Mouse (Mus musculus) hindbrain, embryonic 11.5 days (tissue): ENCODE data around the gene Sugp2. TPM values are rescaled to one million over a fixed set of nuclear protein-coding genes. Genes with fewer than 3 reads are reported as not detected.
A peak's percentile ranks its signal among the peaks of the same experiment; 100 is the strongest.

ENCODE experiments used
- ATAC-seq: fragments of 200-750 bp; cut with Nextera tagmentation; 2 replicates; pipeline ENCODE4 v1.8.0; 2017; ENCODE audit warnings: mild to moderate bottlenecking, moderate TSS enrichment, moderate library complexity; ENCODE audit not compliant: low FRiP score
- DNase-seq: peaks from one replicate; pipeline ENCODE4 v3.0.0-alpha.2; 2015; ENCODE audit warnings: low spot score
- H3K27ac ChIP-seq: fragments of 300-500 bp; sonication (generic); 2 replicates; pipeline ENCODE4 v1.5.1; 2014; ENCODE audit warnings: mild to moderate bottlenecking, low read depth, low read length
- H3K27me3 ChIP-seq: fragments of 300-500 bp; sonication (generic); 2 replicates; pipeline ENCODE4 v1.6.1; 2014; ENCODE audit warnings: mild to moderate bottlenecking, low read length, moderate library complexity, mixed read lengths; ENCODE audit not compliant: control insufficient read depth, insufficient read depth
- H3K36me3 ChIP-seq: fragments of 300-500 bp; sonication (generic); 2 replicates; pipeline ENCODE4 v1.6.1; 2014; ENCODE audit warnings: mild to moderate bottlenecking, low read length, moderate library complexity, mixed read lengths; ENCODE audit not compliant: control insufficient read depth, insufficient read depth
- H3K4me1 ChIP-seq: fragments of 300-500 bp; sonication (generic); replicated peaks from 2 replicates; pipeline ENCODE4 v1.6.1; 2014; ENCODE audit warnings: low read length, mixed read lengths; ENCODE audit not compliant: control insufficient read depth, insufficient read depth
- H3K4me2 ChIP-seq: fragments of 300-500 bp; sonication (generic); replicated peaks from 2 replicates; pipeline ENCODE4 v1.6.1; 2014; ENCODE audit warnings: mild to moderate bottlenecking, low read depth, low read length
- H3K4me3 ChIP-seq: fragments of 300-500 bp; sonication (generic); 2 replicates; pipeline ENCODE4 v1.5.1; 2014; ENCODE audit warnings: low read depth, low read length
- H3K9ac ChIP-seq: fragments of 300-500 bp; sonication (generic); 2 replicates; pipeline ENCODE4 v1.6.1; 2014; ENCODE audit warnings: low read depth, low read length
- H3K9me3 ChIP-seq: fragments of 300-500 bp; sonication (generic); 2 replicates; pipeline ENCODE4 v1.6.1; 2016; ENCODE audit warnings: low read length; ENCODE audit not compliant: control insufficient read depth
- WGBS: fragments of 180-500 bp; shearing (Covaris S2); extraction: QIAGEN DNeasy Blood & Tissue Kit; methylation state at CpG from one replicate; pipeline ENCODE4 v1.1.7; 2014; 5-methylcytosine and 5-hydroxymethylcytosine counted together
- polyA plus RNA-seq: library from polyadenylated mRNA; unstranded; fragments of >200 nt; fragmentation: Nextera tagmentation; extraction: Ambion mirVana; gene quantifications from 2 replicates; pipeline ENCODE4 v1.2.1, GENCODE M21; 2014

Gene Sugp2
- polyA plus RNA-seq, 1 experiment from 2014 or later = 46.8 TPM

DNA sequence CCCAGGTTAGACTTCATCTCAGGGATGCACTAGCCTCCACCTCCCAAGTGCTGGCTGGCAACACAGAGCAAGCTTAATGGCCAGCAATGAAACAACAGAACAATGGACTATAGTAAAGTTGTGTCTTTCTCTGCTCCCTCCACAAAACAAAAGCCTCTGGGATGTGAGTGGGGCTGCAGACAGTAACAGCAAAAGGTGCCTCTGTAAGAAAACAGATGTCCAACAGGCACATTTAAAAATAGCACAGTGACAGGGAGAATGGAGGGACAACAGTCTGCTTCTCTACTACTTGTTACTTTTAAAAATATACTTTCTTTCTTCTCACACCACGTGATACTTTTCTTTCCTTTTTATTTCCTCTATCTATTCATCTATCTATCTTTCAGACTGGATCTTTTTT is 29.3 kb upstream of the Sugp2 start:
- 58% methylated on average over 1 of the region's 1 CpGs for WGBS
- Histone ChIP-seq H3K4me3 (no peak overlapping the region), H3K27ac (no peak overlapping the region), H3K36me3 (no peaks in the 10 kb centered on the region), H3K9me3 (no peaks in the 10 kb centered on the region), H3K9ac (no peak overlapping the region), H3K4me2 (no peak overlapping the region), H3K4me1 (no peaks in the 10 kb centered on the region), H3K27me3 (no peaks in the 10 kb centered on the region)
- DNase-seq (no peak), ATAC-seq (no peak)

DNA sequence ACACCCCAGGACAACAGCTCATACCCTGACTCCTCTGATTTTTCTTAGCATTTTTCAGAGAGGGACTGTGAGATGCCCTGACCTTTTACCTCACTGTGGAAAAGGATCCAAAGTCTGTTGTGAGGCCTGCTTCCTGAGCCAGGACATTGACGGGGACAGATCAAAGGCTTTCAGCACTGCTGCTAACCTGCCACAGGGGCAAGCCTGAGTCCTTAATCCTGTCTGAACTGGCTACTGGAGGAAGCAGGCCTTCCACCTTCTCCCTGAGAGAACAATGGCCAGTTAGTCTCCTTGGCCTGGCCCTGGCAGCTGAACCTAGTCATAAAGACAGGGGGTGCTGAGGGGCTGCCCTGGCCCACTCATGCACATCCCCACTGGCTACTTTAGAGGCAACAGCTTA is 25.9 kb upstream of the Sugp2 start:
- no peak overlapping the region for H3K4me3 ChIP-seq
- DNase-seq (no peak), ATAC-seq (no peak)
- no peaks in the 10 kb centered on the region for H3K36me3 ChIP-seq
- H3K27ac ChIP-seq = no peak overlapping the region
- H3K4me2 ChIP-seq = no peak overlapping the region
- H3K9ac ChIP-seq = no peak overlapping the region
- H3K4me1 ChIP-seq = no peaks in the 10 kb centered on the region
- 0 out of 2 replicates have a peak, but pooled peaks cover 3% of the 10 kb centered on the region for H3K27me3 ChIP-seq
- no peaks in the 10 kb centered on the region for H3K9me3 ChIP-seq
- 55% methylated on average over 1 of the region's 1 CpGs for WGBS

DNA sequence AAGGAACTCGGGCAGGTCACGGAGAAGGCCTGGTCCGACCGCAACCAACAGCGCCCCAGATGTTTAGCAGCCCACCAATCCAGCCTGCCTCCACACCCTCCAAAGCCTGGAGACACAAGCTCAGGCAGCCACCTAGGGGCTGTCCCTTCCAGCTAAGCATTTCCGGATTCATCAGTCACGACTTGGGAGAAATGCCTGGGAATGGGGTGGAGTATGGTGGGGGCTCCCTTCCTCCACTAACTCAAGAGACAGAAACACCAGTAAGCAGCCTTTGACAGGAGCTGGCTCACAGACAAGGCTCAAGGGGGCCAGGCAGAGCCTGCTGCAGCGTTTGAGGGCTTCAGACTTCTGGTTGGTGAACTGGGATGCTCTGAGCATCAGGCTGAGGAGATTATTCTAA is 23.5 kb upstream of the Sugp2 start:
- Histone ChIP-seq H3K36me3 (no peaks in the 10 kb centered on the region), H3K4me3 (no peak overlapping the region), H3K27me3 (0 out of 2 replicates have a peak, but pooled peaks cover 3% of the 10 kb centered on the region), H3K4me2 (no peak overlapping the region), H3K4me1 (no peaks in the 10 kb centered on the region), H3K9ac (no peak overlapping the region), H3K9me3 (no peaks in the 10 kb centered on the region), H3K27ac (no peak overlapping the region)
- DNase-seq (no peak), ATAC-seq (no peak)
- 27% methylated on average over 8 of the region's 8 CpGs for WGBS

DNA sequence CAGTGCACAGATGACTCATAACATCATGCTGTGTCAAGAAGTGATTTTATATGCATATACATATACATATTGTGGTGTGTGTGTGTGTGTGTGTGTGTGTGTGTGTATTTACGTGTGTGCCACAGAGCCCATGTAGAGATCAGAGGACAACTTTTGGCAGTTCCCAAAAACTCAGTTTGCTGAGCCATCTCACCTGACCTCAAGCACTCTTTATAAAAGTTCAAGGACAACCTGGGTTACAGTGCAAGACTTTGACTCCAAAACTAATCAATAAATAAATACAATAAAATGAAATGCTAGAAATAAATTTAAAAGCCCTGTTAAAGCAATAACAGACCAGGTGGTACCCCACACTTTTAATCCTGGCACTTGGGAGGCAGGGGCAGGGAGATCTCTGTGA is 22.8 kb upstream of the Sugp2 start:
- ATAC-seq (no peak), DNase-seq (no peak)
- Histone ChIP-seq H3K9ac (peak overlapping the region; percentile 58), H3K27me3 (0 out of 2 replicates have a peak, but pooled peaks cover 3% of the 10 kb centered on the region), H3K27ac (no peak overlapping the region), H3K4me3 (peak overlapping the region; percentile 63), H3K9me3 (no peaks in the 10 kb centered on the region), H3K4me1 (no peaks in the 10 kb centered on the region), H3K4me2 (peak overlapping the region; percentile 99), H3K36me3 (no peaks in the 10 kb centered on the region)
- WGBS = 94% methylated on average over 1 of the region's 1 CpGs

DNA sequence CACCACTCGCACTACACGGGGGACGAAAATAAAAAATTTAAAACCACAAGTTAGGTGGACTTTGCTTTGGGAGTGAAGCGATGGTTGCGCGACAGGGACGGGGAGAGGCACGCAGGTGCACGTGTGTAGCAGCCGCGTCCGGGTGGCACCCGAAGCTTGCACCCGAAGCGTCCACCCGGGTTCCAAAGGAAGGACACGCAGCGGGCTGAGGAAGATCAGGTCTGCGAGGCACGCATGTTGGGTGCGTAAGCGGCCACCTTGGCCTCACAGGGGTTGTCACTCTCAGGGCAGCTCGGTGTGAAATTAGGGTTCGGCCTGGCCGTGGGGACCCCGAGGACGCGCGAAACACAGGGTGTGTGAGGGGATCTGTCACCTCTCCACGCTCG is 22.3 kb upstream of the Sugp2 start:
- 3% methylated on average over 31 of the region's 31 CpGs for WGBS
- H3K4me2 ChIP-seq = peak overlapping the region; percentile 99
- H3K9me3 ChIP-seq = no peaks in the 10 kb centered on the region

DNA sequence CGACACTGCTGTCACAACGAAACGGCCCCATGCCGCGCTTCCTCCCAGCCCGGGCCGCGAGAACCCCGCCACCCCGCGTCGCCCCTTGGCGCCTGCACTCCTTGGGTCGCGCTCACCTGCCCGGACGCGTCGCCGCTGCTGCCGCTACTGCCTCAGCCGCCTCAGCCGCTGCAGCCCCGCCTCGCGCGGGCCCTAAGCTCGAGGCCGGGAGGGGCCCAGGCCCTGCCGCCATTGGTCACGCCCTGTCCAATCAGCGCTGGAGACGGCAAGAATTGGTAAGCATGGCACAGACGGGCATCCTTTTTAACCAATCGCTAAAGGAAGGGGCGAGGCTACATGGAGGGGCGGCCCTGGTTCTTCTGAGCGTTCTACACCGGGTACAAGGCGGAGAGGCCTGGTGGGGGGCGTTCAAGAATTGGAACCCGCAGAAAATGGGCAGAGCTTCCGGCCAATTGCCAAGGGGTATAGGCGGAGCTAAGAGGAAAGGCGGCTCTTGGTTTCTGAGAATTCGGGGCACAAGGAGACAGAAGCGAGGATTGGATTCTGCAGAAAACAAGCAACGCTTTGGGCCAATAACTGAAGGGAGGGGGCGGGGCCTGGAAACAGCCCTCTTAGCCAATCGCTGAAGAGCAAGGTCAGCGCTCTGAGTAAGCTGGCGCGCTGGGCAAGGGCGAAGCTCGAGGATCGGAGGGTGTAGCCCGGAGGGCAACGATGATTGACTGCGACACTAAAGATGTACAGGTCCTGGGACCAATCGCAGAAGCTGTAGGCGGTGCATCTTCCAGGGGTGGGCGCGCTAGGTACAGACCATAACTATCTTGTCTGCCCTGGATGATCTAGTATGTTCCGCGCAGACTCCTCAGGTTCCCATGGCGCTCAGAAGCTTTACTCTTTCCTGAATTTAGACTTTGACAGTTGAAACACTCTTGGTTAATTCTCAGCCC is 21.6 kb upstream of the Sugp2 start, which contains the start of gene Slc25a42:
Gene Slc25a42, minus strand, starts transcription at position 194 of the 944 bp plus-strand sequence.
- ATAC-seq = peak; percentile 99
- peak; percentile 96 for DNase-seq
- Histone ChIP-seq H3K4me1 (no peaks in the 10 kb centered on the region), H3K27me3 (0 out of 2 replicates have a peak, but pooled peaks cover 3% of the 10 kb centered on the region), H3K9ac (peak within 1 kb of the TSS; percentile 58), H3K4me3 (peak within 1 kb of the TSS; percentile 63), H3K36me3 (no peaks in the 10 kb centered on the region), H3K9me3 (no peaks in the 10 kb centered on the region), H3K27ac (peak within 1 kb of the TSS; percentile 62; the same call in 1 of the 2 replicates), H3K4me2 (peak within 1 kb of the TSS; percentile 99)
- WGBS = under 1% methylated on average over 63 of the region's 66 CpGs

More for the DNA sequence above, 22.3 kb upstream of the Sugp2 start:
- Histone ChIP-seq H3K36me3 (no peaks in the 10 kb centered on the region), H3K4me3 (peak overlapping the region; percentile 63), H3K27me3 (0 out of 2 replicates have a peak, but pooled peaks cover 3% of the 10 kb centered on the region), H3K27ac (0 out of 2 replicates have a peak overlapping the region, but pooled peaks have one; percentile 62), H3K9ac (peak overlapping the region; percentile 58), H3K4me1 (no peaks in the 10 kb centered on the region)
- DNase-seq (no peak), ATAC-seq (no peak; the same call in 1 of the 2 replicates)

DNA sequence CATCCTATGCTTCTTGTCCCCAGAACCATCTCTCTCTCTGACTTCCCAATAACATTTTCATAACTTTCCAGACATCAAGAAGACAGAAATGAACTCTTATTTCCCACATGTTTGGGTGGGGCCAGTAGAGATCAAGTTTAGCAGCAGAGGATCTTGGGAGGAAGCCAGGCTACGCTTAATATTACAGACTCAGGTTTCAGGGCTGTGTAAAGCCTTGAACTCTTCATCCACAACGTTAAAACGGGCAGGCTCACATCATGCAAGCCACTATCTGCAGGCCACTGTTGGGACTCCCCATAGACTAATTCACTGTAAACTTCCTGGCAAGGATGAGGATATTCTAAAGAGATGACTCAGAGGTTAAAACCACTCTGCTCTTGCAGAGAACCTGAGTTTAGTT is 19.6 kb upstream of the Sugp2 start:
- H3K4me1 ChIP-seq = no peaks in the 10 kb centered on the region
- 0 out of 2 replicates have a peak, but pooled peaks cover 3% of the 10 kb centered on the region for H3K27me3 ChIP-seq
- DNase-seq (no peak), ATAC-seq (no peak)
- H3K4me2 ChIP-seq = no peak overlapping the region
- H3K27ac ChIP-seq = no peak overlapping the region
- no peak overlapping the region for H3K4me3 ChIP-seq
- H3K9ac ChIP-seq = no peak overlapping the region
- WGBS = 75% methylated on average over 3 of the region's 3 CpGs
- H3K9me3 ChIP-seq = no peaks in the 10 kb centered on the region
- H3K36me3 ChIP-seq = no peaks in the 10 kb centered on the region

DNA sequence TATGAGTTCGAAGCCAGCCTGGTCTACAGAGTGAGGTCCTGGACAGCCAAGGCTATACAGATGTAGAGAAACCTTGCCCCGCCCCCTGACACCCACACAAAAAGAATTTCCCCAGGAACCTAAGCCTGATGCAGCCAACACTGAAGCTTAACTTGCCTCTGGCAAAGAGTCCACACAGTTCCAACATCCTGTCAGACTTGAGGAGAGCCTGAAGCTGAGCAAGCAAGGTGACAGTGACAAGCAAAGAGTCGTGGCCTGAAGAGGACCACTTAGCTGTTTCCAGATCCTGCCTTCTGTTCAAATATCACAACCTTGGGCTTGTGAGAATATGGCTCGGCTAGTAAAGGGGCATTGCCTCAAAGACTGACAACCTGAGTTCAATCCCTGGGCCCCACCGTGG is 18.9 kb upstream of the Sugp2 start:
- no peak overlapping the region for H3K27ac ChIP-seq
- no peak overlapping the region for H3K4me2 ChIP-seq
- H3K4me1 ChIP-seq = no peaks in the 10 kb centered on the region
- no peaks in the 10 kb centered on the region for H3K36me3 ChIP-seq
- 0 out of 2 replicates have a peak, but pooled peaks cover 3% of the 10 kb centered on the region for H3K27me3 ChIP-seq
- DNase-seq = no peak
- no peak overlapping the region for H3K9ac ChIP-seq
- no peak overlapping the region for H3K4me3 ChIP-seq
- H3K9me3 ChIP-seq = no peaks in the 10 kb centered on the region
- WGBS = 68% methylated on average over 5 of the region's 5 CpGs
- ATAC-seq = no peak
